Mouse (Mus musculus): ENCODE results near the gene Tmtc1.

Gene Tmtc1

GRCm38 (mm10) chr6:148371223-148371622 is 73.0 kb downstream of the Tmtc1 start:
- no peak for DNase-seq (ENCODE audit: low spot score)

- DNase-seq (ENCODE audit: low spot score): no peak
These were observed 77.1 kb downstream of the Tmtc1 start for GRCm38 (mm10) chr6:148367094-148367539.

- no peak for DNase-seq (ENCODE audit: low spot score)
These were observed 77.6 kb downstream of the Tmtc1 start for GRCm38 (mm10) chr6:148366629-148367028.

- DNase-seq (ENCODE audit: low spot score): no peak
These were observed 81.0 kb downstream of the Tmtc1 start for GRCm38 (mm10) chr6:148363162-148363561.

GRCm38 (mm10) chr6:148362475-148362874 is 81.7 kb downstream of the Tmtc1 start:
- DNase-seq (ENCODE audit: low spot score): no peak

- no peak for DNase-seq (ENCODE audit: low spot score)
These were observed 84.8 kb downstream of the Tmtc1 start for GRCm38 (mm10) chr6:148359348-148359905.

- no peak for DNase-seq (ENCODE audit: low spot score)
These were observed 85.5 kb downstream of the Tmtc1 start for GRCm38 (mm10) chr6:148358580-148359246.

GRCm38 (mm10) chr6:148356141-148356540 is 88.0 kb downstream of the Tmtc1 start:
- no peak for DNase-seq (ENCODE audit: low spot score)

- peak; percentile 38 for DNase-seq (ENCODE audit: low spot score)
These were observed 89.4 kb downstream of the Tmtc1 start for GRCm38 (mm10) chr6:148354509-148355474.

- DNase-seq (ENCODE audit: low spot score): no peak
These were observed 90.1 kb downstream of the Tmtc1 start for GRCm38 (mm10) chr6:148354151-148354508.

- DNase-seq (ENCODE audit: low spot score): no peak
These were observed 99.2 kb downstream of the Tmtc1 start for GRCm38 (mm10) chr6:148345001-148345400.

GRCm38 (mm10) chr6:148342191-148342590 is 102.0 kb downstream of the Tmtc1 start:
- DNase-seq (ENCODE audit: low spot score): no peak

GRCm38 (mm10) chr6:148341765-148342164 is 102.4 kb downstream of the Tmtc1 start:
- DNase-seq (ENCODE audit: low spot score): no peak

GRCm38 (mm10) chr6:148338326-148338957 is 105.7 kb downstream of the Tmtc1 start:
- no peak for DNase-seq (ENCODE audit: low spot score)

- DNase-seq (ENCODE audit: low spot score): no peak
These were observed 107.8 kb downstream of the Tmtc1 start for GRCm38 (mm10) chr6:148336290-148336955.

- DNase-seq (ENCODE audit: low spot score): no peak
These were observed 112.3 kb downstream of the Tmtc1 start for GRCm38 (mm10) chr6:148331916-148332315.

- no peak for DNase-seq (ENCODE audit: low spot score)
These were observed 114.2 kb downstream of the Tmtc1 start for GRCm38 (mm10) chr6:148329976-148330375.

- no peak for DNase-seq (ENCODE audit: low spot score)
These were observed 115.3 kb downstream of the Tmtc1 start for GRCm38 (mm10) chr6:148328928-148329327.

- no peak for DNase-seq (ENCODE audit: low spot score)
These were observed 116.1 kb downstream of the Tmtc1 start for GRCm38 (mm10) chr6:148328130-148328529.

GRCm38 (mm10) chr6:148318736-148319135 is 125.5 kb downstream of the Tmtc1 start:
- no peak for DNase-seq (ENCODE audit: low spot score)

- DNase-seq (ENCODE audit: low spot score): no peak
These were observed 128.6 kb downstream of the Tmtc1 start for GRCm38 (mm10) chr6:148315571-148316080.
